Mouse (Mus musculus) C2C12 (cell line): ENCODE results near the gene Cd8b1.

Source experiments
- CEBPB ChIP-seq: IDR thresholded peaks from one replicate; pipeline ENCODE4 v1.6.1; 2011; ENCODE audit warnings: low read depth, mild to moderate bottlenecking, control low read depth, moderate library complexity
- CTCF ChIP-seq: IDR thresholded peaks from one replicate; pipeline ENCODE4 v1.5.1; 2011; ENCODE audit not compliant: control insufficient read depth, insufficient read depth, insufficient read length
- MAX ChIP-seq: IDR thresholded peaks from one replicate; pipeline ENCODE4 v1.6.1; 2011; ENCODE audit warnings: mild to moderate bottlenecking, control low read depth
- MYOD1 ChIP-seq: IDR thresholded peaks from one replicate; pipeline ENCODE4 v1.6.1; 2011; ENCODE audit warnings: low read depth; ENCODE audit not compliant: control insufficient read depth, insufficient read length
- USF1 ChIP-seq: IDR thresholded peaks from one replicate; pipeline ENCODE4 v1.6.1; 2011; ENCODE audit warnings: low read depth, mild to moderate bottlenecking, control low read depth, moderate library complexity

- TF ChIP-seq CTCF (no peak), CEBPB (no peak), USF1 (no peak), MYOD1 (no peak), MAX (no peak)
Measured at GRCm38 (mm10) chr6:71330486-71330885, 7.9 kb downstream of the Cd8b1 start.
